Mouse (Mus musculus) forebrain, embryonic 15.5 days (tissue): ENCODE data around the gene Kcnh4. TPM values are rescaled to one million over a fixed set of nuclear protein-coding genes. Genes with fewer than 3 reads are reported as not detected.
A peak's percentile ranks its signal among the peaks of the same experiment; 100 is the strongest.

ENCODE experiments used
- ATAC-seq: fragments of 200-750 bp; cut with Nextera tagmentation; replicated peaks from 2 replicates; pipeline ENCODE4 v1.8.0; 2017; ENCODE audit warnings: mild to moderate bottlenecking, moderate TSS enrichment, moderate library complexity
- H3K27ac ChIP-seq: fragments of 300-500 bp; sonication (generic); replicated peaks from 2 replicates; pipeline ENCODE4 v1.5.1; 2015; ENCODE audit warnings: mild to moderate bottlenecking, inconsistent platforms
- H3K27me3 ChIP-seq: fragments of 300-500 bp; sonication (generic); 2 replicates; pipeline ENCODE4 v1.6.1; 2015; ENCODE audit warnings: inconsistent platforms
- H3K36me3 ChIP-seq: fragments of 300-500 bp; sonication (generic); 2 replicates; pipeline ENCODE4 v1.6.1; 2015; ENCODE audit warnings: mild to moderate bottlenecking, inconsistent platforms
- H3K4me1 ChIP-seq: fragments of 300-500 bp; sonication (generic); 2 replicates; pipeline ENCODE4 v1.6.1; 2015; ENCODE audit warnings: inconsistent platforms
- H3K4me2 ChIP-seq: fragments of 300-500 bp; sonication (generic); replicated peaks from 2 replicates; pipeline ENCODE4 v1.6.1; 2015; ENCODE audit warnings: mild to moderate bottlenecking, inconsistent platforms
- H3K4me3 ChIP-seq: fragments of 300-500 bp; sonication (generic); 2 replicates; pipeline ENCODE4 v1.5.1; 2015; ENCODE audit warnings: mild to moderate bottlenecking, inconsistent platforms
- H3K9ac ChIP-seq: fragments of 300-500 bp; sonication (generic); replicated peaks from 2 replicates; pipeline ENCODE4 v1.6.1; 2015; ENCODE audit warnings: mild to moderate bottlenecking, inconsistent platforms
- H3K9me3 ChIP-seq: fragments of 300-500 bp; sonication (generic); 2 replicates; pipeline ENCODE4 v1.6.1; 2016; ENCODE audit warnings: inconsistent platforms
- WGBS: fragments of 180-500 bp; shearing (Covaris S2); methylation state at CpG from one replicate; pipeline ENCODE4 v1.1.7; 2015; ENCODE audit warnings: mixed read lengths; 5-methylcytosine and 5-hydroxymethylcytosine counted together
- polyA plus RNA-seq: library from polyadenylated mRNA; unstranded; fragments of >200 nt; fragmentation: Nextera tagmentation; extraction: Ambion mirVana; gene quantifications from 2 replicates; pipeline ENCODE4 v1.2.1, GENCODE M21; 2015

Gene Kcnh4
- polyA plus RNA-seq, 1 experiment from 2014 or later: 4.6 TPM

GRCm38 (mm10) chr11:100741348-100741747 lies 18.4 kb downstream of the Kcnh4 start:
- Histone ChIP-seq H3K9ac (no peak overlapping the region), H3K27me3 (no peaks in the 10 kb centered on the region), H3K27ac (no peak overlapping the region), H3K36me3 (no peaks in the 10 kb centered on the region), H3K4me1 (peaks cover 17% of the 10 kb centered on the region), H3K4me2 (no peak overlapping the region), H3K9me3 (no peaks in the 10 kb centered on the region), H3K4me3 (no peak overlapping the region)
- 82% methylated on average over 6 of the region's 6 CpGs for WGBS
- ATAC-seq: no peak

GRCm38 (mm10) chr11:100738749-100739148 lies 21.0 kb downstream of the Kcnh4 start:
- H3K27me3 ChIP-seq: no peaks in the 10 kb centered on the region
- peak overlapping the region; percentile 72 for H3K4me3 ChIP-seq
- H3K9ac ChIP-seq: peak overlapping the region; percentile 64
- peak overlapping the region; percentile 88 for H3K27ac ChIP-seq
- WGBS: 8% methylated on average over 5 of the region's 5 CpGs
- H3K9me3 ChIP-seq: no peaks in the 10 kb centered on the region
- no peaks in the 10 kb centered on the region for H3K36me3 ChIP-seq
- peaks cover 22% of the 10 kb centered on the region for H3K4me1 ChIP-seq
- H3K4me2 ChIP-seq: peak overlapping the region; percentile 83
- peak; percentile 17; the same call in 1 of the 2 replicates for ATAC-seq

GRCm38 (mm10) chr11:100738066-100738604 lies 21.6 kb downstream of the Kcnh4 start, which contains the start of gene Rab5c:
Gene Rab5c, minus strand, starts transcription at chr11:100738215.
- Histone ChIP-seq H3K9me3 (no peaks in the 10 kb centered on the region), H3K36me3 (peaks cover 1% of the 10 kb centered on the region; the same call in 1 of the 2 replicates), H3K4me3 (peak within 1 kb of the TSS; percentile 72), H3K9ac (peak within 1 kb of the TSS; percentile 88), H3K27me3 (no peaks in the 10 kb centered on the region), H3K27ac (peak within 1 kb of the TSS; percentile 88), H3K4me2 (peak within 1 kb of the TSS; percentile 83), H3K4me1 (peaks cover 22% of the 10 kb centered on the region)
- under 1% methylated on average over 39 of the region's 39 CpGs for WGBS
- ATAC-seq: peak; percentile 100

GRCm38 (mm10) chr11:100737105-100737733 lies 22.5 kb downstream of the Kcnh4 start:
- Histone ChIP-seq H3K4me3 (peak overlapping the region; percentile 72), H3K4me2 (peak overlapping the region; percentile 83), H3K27me3 (no peaks in the 10 kb centered on the region), H3K9ac (peak overlapping the region; percentile 88), H3K4me1 (peaks cover 22% of the 10 kb centered on the region), H3K9me3 (no peaks in the 10 kb centered on the region), H3K36me3 (peaks cover 3% of the 10 kb centered on the region), H3K27ac (peak overlapping the region; percentile 57)
- no peak for ATAC-seq
- 3% methylated on average over 13 of the region's 13 CpGs for WGBS

GRCm38 (mm10) chr11:100736746-100737080 lies 23.0 kb downstream of the Kcnh4 start:
- 80% methylated on average over 4 of the region's 4 CpGs for WGBS
- Histone ChIP-seq H3K27ac (no peak overlapping the region), H3K27me3 (no peaks in the 10 kb centered on the region), H3K9ac (peak overlapping the region; percentile 88), H3K4me1 (peaks cover 22% of the 10 kb centered on the region), H3K9me3 (no peaks in the 10 kb centered on the region), H3K4me2 (peak overlapping the region; percentile 83), H3K36me3 (peaks cover 3% of the 10 kb centered on the region), H3K4me3 (peak overlapping the region; percentile 72)
- ATAC-seq: no peak

- no peak for ATAC-seq
- Histone ChIP-seq H3K4me1 (peaks cover 22% of the 10 kb centered on the region), H3K4me2 (peak overlapping the region; percentile 83; the same call in 1 of the 2 replicates), H3K27ac (no peak overlapping the region), H3K9ac (0 out of 2 replicates have a peak overlapping the region, but pooled peaks have one; percentile 88), H3K9me3 (no peaks in the 10 kb centered on the region), H3K27me3 (no peaks in the 10 kb centered on the region), H3K4me3 (peak overlapping the region; percentile 72), H3K36me3 (peaks cover 3% of the 10 kb centered on the region)
- 83% methylated on average over 14 of the region's 14 CpGs for WGBS
Measured at GRCm38 (mm10) chr11:100735954-100736745, 23.6 kb downstream of the Kcnh4 start.

- 93% methylated on average over 9 of the region's 9 CpGs for WGBS
- H3K27ac ChIP-seq: no peak overlapping the region
- H3K9ac ChIP-seq: no peak overlapping the region
- no peak overlapping the region for H3K4me3 ChIP-seq
- no peaks in the 10 kb centered on the region for H3K9me3 ChIP-seq
- peaks cover 22% of the 10 kb centered on the region for H3K4me1 ChIP-seq
- H3K27me3 ChIP-seq: no peaks in the 10 kb centered on the region
- peaks cover 3% of the 10 kb centered on the region for H3K36me3 ChIP-seq
- no peak overlapping the region for H3K4me2 ChIP-seq
- no peak for ATAC-seq
Measured at GRCm38 (mm10) chr11:100735134-100735865, 24.4 kb downstream of the Kcnh4 start.

GRCm38 (mm10) chr11:100730477-100731205 lies 29.1 kb downstream of the Kcnh4 start:
- no peak for ATAC-seq
- no peak overlapping the region for H3K4me3 ChIP-seq
- no peak overlapping the region for H3K9ac ChIP-seq
- peaks cover 9% of the 10 kb centered on the region for H3K36me3 ChIP-seq
- H3K9me3 ChIP-seq: no peaks in the 10 kb centered on the region
- WGBS: 82% methylated on average over 6 of the region's 6 CpGs
- H3K27ac ChIP-seq: no peak overlapping the region
- H3K4me2 ChIP-seq: no peak overlapping the region
- H3K4me1 ChIP-seq: no peaks in the 10 kb centered on the region
- no peaks in the 10 kb centered on the region for H3K27me3 ChIP-seq

GRCm38 (mm10) chr11:100729976-100730375 lies 29.8 kb downstream of the Kcnh4 start:
- Histone ChIP-seq H3K4me1 (no peaks in the 10 kb centered on the region), H3K27ac (no peak overlapping the region), H3K4me2 (no peak overlapping the region), H3K4me3 (no peak overlapping the region), H3K9ac (no peak overlapping the region), H3K9me3 (no peaks in the 10 kb centered on the region), H3K27me3 (no peaks in the 10 kb centered on the region), H3K36me3 (peaks cover 9% of the 10 kb centered on the region)
- WGBS: 96% methylated on average over 4 of the region's 4 CpGs
- no peak for ATAC-seq

GRCm38 (mm10) chr11:100728601-100729000 lies 31.1 kb downstream of the Kcnh4 start:
- WGBS: 87% methylated on average over 6 of the region's 6 CpGs
- H3K36me3 ChIP-seq: peaks cover 9% of the 10 kb centered on the region
- H3K27me3 ChIP-seq: no peaks in the 10 kb centered on the region
- H3K9me3 ChIP-seq: no peaks in the 10 kb centered on the region
- no peak overlapping the region for H3K27ac ChIP-seq
- no peak overlapping the region for H3K9ac ChIP-seq
- no peaks in the 10 kb centered on the region for H3K4me1 ChIP-seq
- H3K4me3 ChIP-seq: no peak overlapping the region
- no peak overlapping the region for H3K4me2 ChIP-seq
- ATAC-seq: no peak

GRCm38 (mm10) chr11:100727201-100727600 lies 32.5 kb downstream of the Kcnh4 start:
- H3K4me3 ChIP-seq: no peak overlapping the region
- no peak overlapping the region for H3K27ac ChIP-seq
- H3K27me3 ChIP-seq: no peaks in the 10 kb centered on the region
- no peak overlapping the region for H3K4me2 ChIP-seq
- ATAC-seq: no peak
- WGBS: 100% methylated on average over 3 of the region's 3 CpGs
- H3K4me1 ChIP-seq: no peaks in the 10 kb centered on the region
- no peak overlapping the region for H3K9ac ChIP-seq
- H3K9me3 ChIP-seq: no peaks in the 10 kb centered on the region
- H3K36me3 ChIP-seq: peaks cover 6% of the 10 kb centered on the region; the same call in 1 of the 2 replicates
